ENCODE assay signal across 9 mouse cellular contexts in genomic region chr17:85256930-85257329, GRCm38 (mm10).
DNase-seq lines count a peak whose midpoint lies in the region; ATAC-seq and TF ChIP-seq lines count a peak whose summit lies in the region.
"Had no signal": no experiment of that assay in that cellular context is flagged by ENCODE, and none has a peak within 500 bp of the region (broad histone marks: within the 10 kb centered on the region; RNA-seq: fewer than 3 reads in every experiment).

No protein-coding gene starts in this region.

- 0 out of 2 replicates have a peak, but pooled peaks have one; percentile 57 for ATAC-seq in hindbrain, embryonic 12.5 days (ENCODE audit: low FRiP score)
- no peak for ATAC-seq in granulocyte monocyte progenitor cell, adult 5-6 weeks (replicated peaks; ENCODE audit: poor library complexity, severe bottlenecking)

- H3K4me3 ChIP-seq in hindbrain, embryonic 12.5 days = no peak overlapping the region
- peak overlapping the region; percentile 36 for H3K4me3 ChIP-seq in midbrain, embryonic 10.5 days
- H3K4me3 ChIP-seq in kidney, adult 2 months (ENCODE audit: insufficient read depth, low read depth, low read length) = no peak overlapping the region

- H3K27me3 ChIP-seq in hindbrain, embryonic 12.5 days = no peaks in the 10 kb centered on the region
- peaks cover 31% of the 10 kb centered on the region; the same call in 1 of the 2 replicates for H3K27me3 ChIP-seq in midbrain, embryonic 10.5 days (ENCODE audit: low read depth, poor library complexity, severe bottlenecking)
- no peaks in the 10 kb centered on the region for H3K27me3 ChIP-seq in kidney, adult 2 months (replicated peaks; ENCODE audit: control insufficient read depth, insufficient read depth, low read length)

- TF ChIP-seq POLR2A in kidney, adult 2 months (IDR thresholded peaks at IDR 0.05; ENCODE audit: low read depth, low read length) = no peak

- no peaks in the 10 kb centered on the region for H3K36me3 ChIP-seq in hindbrain, embryonic 12.5 days
- H3K36me3 ChIP-seq in midbrain, embryonic 10.5 days = no peaks in the 10 kb centered on the region
- no peaks in the 10 kb centered on the region for H3K36me3 ChIP-seq in kidney, adult 2 months (ENCODE audit: control insufficient read depth, insufficient read depth, low read length)

- peak overlapping the region; percentile 45 for H3K27ac ChIP-seq in hindbrain, embryonic 12.5 days
- peak overlapping the region; percentile 67 for H3K27ac ChIP-seq in midbrain, embryonic 10.5 days (replicated peaks)
- no peak overlapping the region for H3K27ac ChIP-seq in kidney, adult 2 months (ENCODE audit: insufficient read depth, low read depth, low read length)

- H3K9ac ChIP-seq in hindbrain, embryonic 12.5 days = no peak overlapping the region

- TF ChIP-seq CTCF in kidney, adult 2 months (conservative IDR thresholded peaks at IDR 0.05; ENCODE audit: insufficient read depth, insufficient read length, low read depth, low read length) = no peak

- peak overlapping the region; percentile 30 for H3K4me2 ChIP-seq in hindbrain, embryonic 12.5 days (replicated peaks)

- H3K9me3 ChIP-seq in hindbrain, embryonic 12.5 days (replicated peaks) = no peaks in the 10 kb centered on the region
- H3K9me3 ChIP-seq in midbrain, embryonic 10.5 days (replicated peaks) = no peaks in the 10 kb centered on the region

- H3K4me1 ChIP-seq in hindbrain, embryonic 12.5 days = peaks cover 24% of the 10 kb centered on the region
- H3K4me1 ChIP-seq in midbrain, embryonic 10.5 days = peaks cover 17% of the 10 kb centered on the region
- no peaks in the 10 kb centered on the region for H3K4me1 ChIP-seq in kidney, adult 2 months (ENCODE audit: control insufficient read depth, insufficient read depth, low read length)

- DNase-seq in ES-CJ7 (ENCODE audit: low read depth, low spot score) = peak; percentile 70
- DNase-seq in embryo, embryonic 9.5 days (ENCODE audit: extremely low spot score) = peak; percentile 40
- DNase-seq in midbrain, embryonic 10.5 days (ENCODE audit: low spot score) = peak; percentile 47
- no peak for DNase-seq in urinary bladder, postnatal 36 days (ENCODE audit: low spot score in 2 of 2)
- no peak for DNase-seq in kidney, adult 2 months
- DNase-seq in lung, postnatal 14 days = no peak
- DNase-seq: kidney, postnatal 25 days had no signal

- WGBS in hindbrain, embryonic 12.5 days = 5% methylated on average over 9 of the region's 9 CpGs
- 2% methylated on average over 9 of the region's 9 CpGs for WGBS in midbrain, embryonic 10.5 days
- WGBS in kidney, adult 2 months = 53% methylated on average over 9 of the region's 9 CpGs

Comparison
In these comparisons a context has a peak if more than half of its experiments do, and no peak if none do; other contexts are left out.
1. DNase-seq: peak in ES-CJ7 (single experiment), embryo, embryonic 9.5 days (single experiment) and midbrain, embryonic 10.5 days (single experiment); none in urinary bladder, postnatal 36 days (0 of 2), kidney, adult 2 months (single experiment) and lung, postnatal 14 days (single experiment).